Mouse (Mus musculus): ENCODE measurements around the gene Zdhhc18. TPM values are rescaled to one million over a fixed set of nuclear protein-coding genes. Genes with fewer than 3 reads are reported as not detected.

Gene Zdhhc18
- polyA plus RNA-seq, 1 experiment, result 43.8 TPM

DNA sequence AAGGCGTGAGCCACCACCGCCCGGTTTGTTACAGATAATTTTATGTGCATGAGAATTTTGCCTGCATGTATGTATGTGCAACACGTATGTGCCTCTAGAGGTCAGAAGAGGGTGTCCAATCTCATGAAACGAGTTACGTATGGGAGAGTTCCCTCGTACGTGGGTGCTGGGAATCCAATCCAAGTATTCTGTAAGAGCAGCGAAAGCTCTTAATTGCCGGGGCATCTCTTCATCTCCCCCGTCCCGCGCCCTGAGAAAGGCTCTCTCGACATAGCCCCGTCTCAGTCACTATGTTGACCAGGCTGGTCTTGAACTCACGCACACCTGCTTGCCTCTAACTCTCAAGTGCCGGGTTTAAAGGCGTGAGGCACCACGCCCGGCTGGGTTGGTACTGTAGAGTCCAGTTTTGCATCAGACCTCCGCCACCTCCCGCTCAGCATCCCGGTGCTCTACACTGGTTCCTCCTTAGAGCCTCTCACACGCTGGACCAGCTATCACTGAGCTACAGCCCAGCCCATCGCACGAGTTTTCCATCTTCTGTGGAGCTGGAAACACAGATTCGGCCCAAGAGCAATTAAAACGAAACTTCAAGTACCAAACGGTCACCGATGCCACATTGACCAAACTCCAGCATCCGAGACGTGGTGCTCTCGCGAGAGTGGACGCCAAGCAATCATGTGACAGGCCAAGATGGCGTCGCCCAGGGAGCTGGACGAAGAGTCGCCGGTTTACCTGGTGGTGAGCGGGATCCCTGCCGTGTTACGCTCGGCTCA, 75.7 kb downstream of the Zdhhc18 start, which contains the start of gene Gpatch3:
Gene Gpatch3 (plus strand): TSS at position 676 of the 773 bp plus-strand sequence.
- H3K27ac ChIP-seq (ENCODE audit: insufficient read depth, low read length), result no peak within 1 kb of the TSS

DNA sequence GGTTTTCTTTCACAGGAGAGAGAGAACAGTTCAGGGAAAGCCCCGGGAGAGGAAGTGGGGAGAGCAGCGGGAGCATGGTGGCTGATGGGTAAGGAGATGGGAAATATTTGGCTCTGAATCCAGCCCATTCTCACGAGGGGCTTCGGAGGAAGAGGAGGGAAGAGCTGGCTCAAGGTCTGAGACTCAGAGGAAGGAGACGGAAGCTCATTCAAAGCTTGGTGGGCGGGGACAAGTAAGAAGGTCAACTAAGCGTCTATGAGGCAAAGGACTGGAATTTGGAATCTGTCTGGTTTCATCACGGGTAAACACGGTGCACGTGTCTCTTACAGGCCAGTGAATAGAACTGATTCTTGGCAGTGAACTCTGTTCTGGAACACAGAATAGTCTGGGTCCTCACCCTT, 79.9 kb downstream of the Zdhhc18 start:
- TF ChIP-seq POLR2A (IDR thresholded peaks at IDR 0.05; ENCODE audit: insufficient read depth, low read length), result no peak
- no peak for TF ChIP-seq EP300 (IDR thresholded peaks at IDR 0.05; ENCODE audit: insufficient read depth, low read depth, low read length)
- TF ChIP-seq CTCF (IDR thresholded peaks at IDR 0.05; ENCODE audit: low read depth, low read length), result no peak

More for the DNA sequence above, 75.7 kb downstream of the Zdhhc18 start, which contains the start of gene Gpatch3:
- H3K4me1 ChIP-seq (ENCODE audit: control insufficient read depth, insufficient read depth, low read length), result no peaks in the 10 kb centered on the region
- peak within 1 kb of the TSS; percentile 81 for H3K4me3 ChIP-seq (ENCODE audit: low read depth, low read length)
- no peaks in the 10 kb centered on the region for H3K9me3 ChIP-seq (replicated peaks; ENCODE audit: control insufficient read depth, insufficient read depth, low read length, poor library complexity, severe bottlenecking)
- H3K9ac ChIP-seq (ENCODE audit: low read depth, poor library complexity, severe bottlenecking), result peak within 1 kb of the TSS; percentile 44
- H3K27me3 ChIP-seq (ENCODE audit: control insufficient read depth, insufficient read depth, low read length, poor library complexity, severe bottlenecking), result no peaks in the 10 kb centered on the region
- H3K36me3 ChIP-seq (ENCODE audit: control insufficient read depth, insufficient read depth, low read length, poor library complexity, severe bottlenecking), result no peaks in the 10 kb centered on the region
- TF ChIP-seq EP300 (IDR thresholded peaks at IDR 0.05; ENCODE audit: insufficient read depth, low read depth, low read length) (no peak), POLR2A (IDR thresholded peaks at IDR 0.05; ENCODE audit: insufficient read depth, low read length) (peak; percentile 73)

DNA sequence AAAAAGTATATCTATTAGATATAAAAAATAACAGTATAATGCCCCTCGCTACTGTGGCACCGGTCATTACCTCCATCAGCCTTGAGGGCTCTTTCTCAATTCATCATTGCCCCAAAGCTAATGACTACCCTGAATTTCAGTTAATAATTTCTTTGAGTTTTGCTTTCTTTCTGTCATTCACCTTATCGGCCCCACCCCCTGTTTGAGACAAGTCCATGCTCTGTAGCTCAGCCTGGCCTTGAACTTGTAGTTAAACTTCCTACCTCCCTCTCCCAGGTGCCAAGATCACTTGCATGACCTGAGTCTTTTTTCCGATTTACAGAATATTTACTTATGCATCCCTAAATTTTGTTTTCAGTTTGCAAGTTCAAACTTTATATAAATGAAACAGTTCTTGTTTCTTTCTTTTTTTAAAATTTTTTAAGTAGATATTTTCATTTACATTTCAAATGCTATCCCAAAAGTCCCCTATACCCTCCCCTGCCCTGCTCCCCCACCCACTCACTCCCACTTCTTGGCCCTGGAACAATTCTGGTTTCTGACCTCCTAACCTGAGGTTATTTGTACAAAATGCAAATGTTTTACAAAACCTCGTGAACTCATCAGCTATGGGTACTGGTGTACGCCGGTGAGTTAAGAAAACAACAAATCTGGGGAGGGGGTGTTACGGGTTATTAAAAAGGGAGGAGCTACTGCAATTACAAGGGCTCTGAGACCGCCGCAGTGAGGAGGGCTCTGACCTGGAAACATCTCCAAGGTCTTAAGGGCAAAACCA, 80.5 kb downstream of the Zdhhc18 start:
- H3K27me3 ChIP-seq (ENCODE audit: control insufficient read depth, insufficient read depth, low read length, poor library complexity, severe bottlenecking), result no peaks in the 10 kb centered on the region
- H3K36me3 ChIP-seq (ENCODE audit: control insufficient read depth, insufficient read depth, low read length, poor library complexity, severe bottlenecking), result no peaks in the 10 kb centered on the region
- no peaks in the 10 kb centered on the region for H3K4me1 ChIP-seq (ENCODE audit: control insufficient read depth, insufficient read depth, low read length)
- peak overlapping the region; percentile 36 for H3K9ac ChIP-seq (ENCODE audit: low read depth, poor library complexity, severe bottlenecking)
- peak overlapping the region; percentile 36 for H3K4me3 ChIP-seq (ENCODE audit: low read depth, low read length)
- H3K27ac ChIP-seq (ENCODE audit: insufficient read depth, low read length), result peak overlapping the region; percentile 20; the same call in 1 of the 2 replicates
- TF ChIP-seq CTCF (IDR thresholded peaks at IDR 0.05; ENCODE audit: low read depth, low read length) (no peak), EP300 (IDR thresholded peaks at IDR 0.05; ENCODE audit: insufficient read depth, low read depth, low read length) (no peak), POLR2A (IDR thresholded peaks at IDR 0.05; ENCODE audit: insufficient read depth, low read length) (no peak)
- H3K9me3 ChIP-seq (replicated peaks; ENCODE audit: control insufficient read depth, insufficient read depth, low read length, poor library complexity, severe bottlenecking), result no peaks in the 10 kb centered on the region

More for the DNA sequence above, 79.9 kb downstream of the Zdhhc18 start:
- H3K4me1 ChIP-seq (ENCODE audit: control insufficient read depth, insufficient read depth, low read length), result no peaks in the 10 kb centered on the region
- no peaks in the 10 kb centered on the region for H3K27me3 ChIP-seq (ENCODE audit: control insufficient read depth, insufficient read depth, low read length, poor library complexity, severe bottlenecking)
- no peaks in the 10 kb centered on the region for H3K36me3 ChIP-seq (ENCODE audit: control insufficient read depth, insufficient read depth, low read length, poor library complexity, severe bottlenecking)
- peak overlapping the region; percentile 36 for H3K4me3 ChIP-seq (ENCODE audit: low read depth, low read length)
- H3K27ac ChIP-seq (ENCODE audit: insufficient read depth, low read length), result peak overlapping the region; percentile 20; the same call in 1 of the 2 replicates
- no peaks in the 10 kb centered on the region for H3K9me3 ChIP-seq (replicated peaks; ENCODE audit: control insufficient read depth, insufficient read depth, low read length, poor library complexity, severe bottlenecking)
- peak overlapping the region; percentile 36 for H3K9ac ChIP-seq (ENCODE audit: low read depth, poor library complexity, severe bottlenecking)

DNA sequence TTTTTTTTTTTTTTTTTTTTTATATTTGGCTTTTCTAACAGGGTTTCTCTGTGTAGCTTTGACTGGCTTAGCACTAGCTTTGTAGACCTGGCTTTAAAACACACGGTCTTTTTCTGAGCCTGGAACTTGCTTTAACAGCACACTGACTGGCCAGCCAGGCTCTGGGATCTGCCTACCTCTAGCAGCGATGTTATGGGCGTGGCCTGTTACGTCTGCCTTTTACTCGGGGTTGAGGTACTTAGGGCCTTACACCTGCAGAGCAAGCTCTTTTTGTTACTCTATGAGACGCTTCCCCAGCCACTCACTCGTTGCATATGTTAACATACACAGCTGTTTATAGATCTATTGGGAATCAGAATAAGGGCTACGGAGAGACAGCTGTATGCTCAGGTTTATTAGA, 82.7 kb downstream of the Zdhhc18 start:
- Histone ChIP-seq H3K4me3 (ENCODE audit: low read depth, low read length) (no peak overlapping the region), H3K27ac (ENCODE audit: insufficient read depth, low read length) (no peak overlapping the region), H3K9me3 (replicated peaks; ENCODE audit: control insufficient read depth, insufficient read depth, low read length, poor library complexity, severe bottlenecking) (no peaks in the 10 kb centered on the region), H3K27me3 (ENCODE audit: control insufficient read depth, insufficient read depth, low read length, poor library complexity, severe bottlenecking) (no peaks in the 10 kb centered on the region), H3K36me3 (ENCODE audit: control insufficient read depth, insufficient read depth, low read length, poor library complexity, severe bottlenecking) (no peaks in the 10 kb centered on the region), H3K4me1 (ENCODE audit: control insufficient read depth, insufficient read depth, low read length) (peaks cover 2% of the 10 kb centered on the region), H3K9ac (ENCODE audit: low read depth, poor library complexity, severe bottlenecking) (no peak overlapping the region)
- TF ChIP-seq EP300 (IDR thresholded peaks at IDR 0.05; ENCODE audit: insufficient read depth, low read depth, low read length) (no peak), CTCF (IDR thresholded peaks at IDR 0.05; ENCODE audit: low read depth, low read length) (no peak), POLR2A (IDR thresholded peaks at IDR 0.05; ENCODE audit: insufficient read depth, low read length) (no peak)

DNA sequence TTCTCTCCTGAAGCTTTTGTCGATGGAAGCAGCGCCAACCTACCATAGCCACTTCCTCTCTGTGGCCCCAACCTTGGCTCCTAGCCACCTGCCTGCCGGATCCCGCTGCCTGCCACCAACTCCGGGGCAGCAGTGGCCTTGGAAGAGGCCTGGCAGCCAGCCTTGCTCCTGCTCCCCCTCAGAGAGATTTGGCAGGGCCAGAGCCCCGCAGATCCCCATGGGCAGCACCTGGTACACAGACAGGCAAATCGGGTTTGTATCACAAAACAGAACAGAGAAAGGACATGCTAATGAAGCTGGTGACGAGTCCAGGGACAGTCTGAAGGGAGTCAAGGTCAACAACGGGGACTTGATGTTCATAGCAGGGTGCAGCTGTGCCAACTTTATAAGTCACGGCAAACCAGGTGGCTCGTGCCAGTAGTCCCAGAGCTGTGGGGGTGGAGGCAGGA, 86.8 kb downstream of the Zdhhc18 start:
- Histone ChIP-seq H3K9ac (ENCODE audit: low read depth, poor library complexity, severe bottlenecking) (no peak overlapping the region), H3K27ac (ENCODE audit: insufficient read depth, low read length) (no peak overlapping the region), H3K36me3 (ENCODE audit: control insufficient read depth, insufficient read depth, low read length, poor library complexity, severe bottlenecking) (no peaks in the 10 kb centered on the region), H3K9me3 (replicated peaks; ENCODE audit: control insufficient read depth, insufficient read depth, low read length, poor library complexity, severe bottlenecking) (no peaks in the 10 kb centered on the region), H3K4me3 (ENCODE audit: low read depth, low read length) (no peak overlapping the region), H3K4me1 (ENCODE audit: control insufficient read depth, insufficient read depth, low read length) (peaks cover 2% of the 10 kb centered on the region), H3K27me3 (ENCODE audit: control insufficient read depth, insufficient read depth, low read length, poor library complexity, severe bottlenecking) (no peaks in the 10 kb centered on the region)
- TF ChIP-seq EP300 (IDR thresholded peaks at IDR 0.05; ENCODE audit: insufficient read depth, low read depth, low read length) (no peak), CTCF (IDR thresholded peaks at IDR 0.05; ENCODE audit: low read depth, low read length) (no peak), POLR2A (IDR thresholded peaks at IDR 0.05; ENCODE audit: insufficient read depth, low read length) (no peak)

Measured in ES-Bruce4 (cell line).